Mouse (Mus musculus) ovary, postnatal 36 days (tissue): ENCODE measurements around the gene Mast3.
"Not testable (repeated sequence)": the region's sequence is repeated elsewhere in the genome, so short reads cannot be mapped to it uniquely, and the experiment has no call there.

Source experiments
- DNase-seq: peaks from one replicate; pipeline ENCODE4 v3.0.0; 2022; ENCODE audit warnings: low spot score, mixed read lengths

Mast3 gene

DNA sequence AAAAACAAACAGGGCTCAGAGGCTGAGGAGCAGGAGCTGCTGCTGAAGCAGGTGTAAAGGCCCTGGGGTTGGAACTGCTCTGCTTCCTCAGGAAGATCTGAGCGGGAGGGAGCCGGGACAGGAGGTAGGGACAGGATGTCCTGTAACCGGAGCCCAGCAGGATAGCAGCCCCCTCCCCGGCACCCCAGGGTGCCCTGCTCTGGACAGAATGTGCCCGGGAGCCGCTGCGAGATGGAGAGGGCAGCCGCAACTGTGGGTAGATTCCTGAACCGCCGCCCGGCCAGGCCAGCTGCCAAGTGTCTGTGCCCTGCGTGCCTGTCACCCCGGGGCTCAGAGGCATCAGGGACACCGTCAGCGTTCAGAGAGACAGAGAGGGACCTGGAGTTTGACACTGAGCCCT, 28.7 kb upstream of the Mast3 start:
- peak; percentile 50 for DNase-seq

DNA sequence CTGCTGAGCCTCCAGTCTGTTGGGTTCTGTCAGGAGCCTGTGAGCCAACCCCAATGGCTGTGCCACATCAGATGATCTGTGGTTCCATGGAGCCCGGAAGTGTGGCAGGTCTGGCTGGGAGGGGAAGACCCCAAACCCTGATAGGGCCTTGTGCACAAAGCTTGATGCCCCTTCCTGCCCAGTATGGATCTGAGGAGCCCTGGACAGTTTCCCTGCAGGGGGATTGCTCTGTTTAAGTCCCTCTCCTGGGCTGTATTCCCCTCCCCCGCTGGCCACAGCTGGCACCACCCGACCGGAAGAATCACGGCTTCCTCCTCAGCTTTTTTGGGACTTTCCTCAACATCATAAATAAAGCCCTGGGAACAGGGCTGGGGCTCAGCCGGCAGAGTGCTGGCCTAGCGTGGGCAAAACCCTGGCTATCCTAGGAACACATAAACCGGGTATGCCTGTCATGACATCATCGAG, 28.2 kb upstream of the Mast3 start:
- no peak for DNase-seq

DNA sequence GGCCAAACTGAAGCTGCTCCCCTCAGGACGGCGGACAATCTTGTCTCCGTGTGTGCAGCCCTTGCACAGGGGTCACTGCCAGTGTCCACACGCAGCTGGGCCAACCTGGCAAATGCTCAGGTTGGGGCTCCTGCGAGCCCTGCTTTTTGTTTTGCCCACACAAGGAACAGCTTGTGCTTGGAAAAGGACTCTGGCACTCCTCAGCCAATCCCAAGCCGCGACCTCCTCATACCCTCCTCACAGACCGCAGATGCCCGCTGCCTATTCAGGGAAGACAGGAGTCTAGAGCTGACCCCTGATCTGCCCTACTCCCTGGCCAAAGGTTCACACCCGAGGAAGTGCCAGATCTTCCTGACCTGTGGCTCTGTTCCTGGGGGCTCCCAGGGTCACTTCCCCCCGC, 27.5 kb upstream of the Mast3 start:
- no peak for DNase-seq

DNA sequence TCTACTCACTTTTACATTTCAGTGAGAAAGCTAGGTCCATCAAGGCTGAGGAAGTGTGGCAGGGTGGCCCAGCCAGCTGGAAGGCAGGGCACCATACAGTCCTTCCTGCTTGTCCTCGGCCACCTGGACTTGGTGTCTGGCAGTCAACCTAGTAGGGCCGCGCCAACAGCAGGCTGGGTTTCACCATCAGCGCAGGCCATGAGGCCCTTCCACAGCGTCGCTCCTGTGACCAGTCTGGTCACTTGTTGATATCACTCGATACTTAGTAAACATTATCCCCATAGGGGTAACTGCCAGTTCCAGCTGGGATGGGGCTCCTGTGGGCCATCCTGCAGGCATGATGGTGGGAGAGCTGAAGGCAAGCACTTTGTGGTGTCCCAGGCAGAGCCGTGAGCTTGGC, 26.7 kb upstream of the Mast3 start:
- DNase-seq = no peak

DNA sequence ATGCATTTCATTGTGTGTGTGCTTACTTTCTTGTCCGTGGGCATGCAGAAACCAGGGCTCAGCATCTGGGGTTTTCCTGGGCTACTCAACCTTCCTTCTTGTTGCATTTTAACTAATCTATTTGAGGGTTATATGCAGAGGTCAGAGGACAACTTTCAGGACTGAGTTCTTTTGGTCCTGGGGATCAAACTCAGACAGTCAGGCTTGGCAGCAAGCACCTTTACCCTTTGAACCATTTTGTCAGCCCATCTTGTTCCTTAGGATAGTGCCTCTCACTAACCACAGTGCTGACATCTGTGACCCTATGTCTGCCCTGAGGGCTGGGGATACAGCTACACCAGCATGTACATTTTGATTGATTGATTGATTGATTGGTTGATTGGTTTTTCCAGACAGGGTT, 22.9 kb upstream of the Mast3 start:
- DNase-seq = no peak

DNA sequence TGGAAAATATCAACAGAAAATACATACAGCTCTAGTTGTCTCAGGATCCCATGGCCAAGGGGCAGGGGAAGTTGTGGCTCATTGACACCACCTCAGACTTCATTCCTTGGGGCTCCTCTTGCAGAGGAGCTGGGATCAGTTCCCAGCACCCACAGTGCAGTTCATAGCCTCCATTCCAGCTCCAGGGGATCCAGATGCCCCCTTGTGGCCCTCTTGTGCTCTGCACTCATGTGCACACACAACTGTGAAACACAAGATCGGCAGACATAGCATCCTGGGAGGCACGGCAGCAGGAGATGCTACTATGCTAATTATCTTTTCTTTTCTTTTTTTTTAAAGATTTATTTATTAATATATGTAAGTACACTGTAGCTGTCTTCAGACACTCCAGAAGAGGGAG, 22.2 kb upstream of the Mast3 start:
- DNase-seq = no peak

DNA sequence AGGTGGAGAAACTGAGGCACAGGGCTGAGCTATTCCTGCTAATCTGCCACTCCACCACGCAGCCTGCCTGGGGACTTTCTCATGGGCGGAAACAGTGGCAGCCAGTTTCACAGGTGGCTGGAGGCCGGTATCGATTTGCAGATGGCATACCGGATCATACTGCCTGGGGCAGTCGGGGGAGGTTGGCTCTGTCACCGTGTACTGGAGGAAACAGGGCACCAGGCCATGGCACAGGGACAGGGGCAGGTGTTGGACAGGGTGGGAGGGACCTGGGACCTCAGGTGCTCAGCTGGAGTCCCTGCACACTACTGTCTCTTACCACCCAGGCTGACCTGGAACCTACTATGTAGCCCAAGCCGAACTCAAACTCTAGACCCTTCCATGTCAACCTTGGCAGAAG, 21.0 kb upstream of the Mast3 start:
- DNase-seq = no peak

DNA sequence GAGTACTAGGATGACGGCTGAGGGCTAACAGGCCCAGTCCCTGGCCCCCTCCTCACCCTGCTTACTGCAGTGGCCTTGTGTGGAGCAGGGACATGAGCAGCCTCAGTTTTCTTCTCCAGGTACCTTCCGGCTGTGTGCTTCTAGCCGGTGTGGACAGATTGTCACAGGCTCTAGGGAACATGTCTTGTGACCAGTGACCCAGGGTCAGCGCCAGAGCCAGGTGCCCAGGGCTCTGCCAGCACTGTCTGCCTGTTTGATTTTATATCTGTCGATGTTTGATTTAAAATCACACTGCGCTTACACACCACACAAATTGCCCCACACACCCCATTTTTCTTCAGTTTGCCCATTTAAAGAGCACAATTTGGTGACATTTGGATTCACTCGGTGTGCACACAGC, 18.9 kb upstream of the Mast3 start:
- no peak for DNase-seq

DNA sequence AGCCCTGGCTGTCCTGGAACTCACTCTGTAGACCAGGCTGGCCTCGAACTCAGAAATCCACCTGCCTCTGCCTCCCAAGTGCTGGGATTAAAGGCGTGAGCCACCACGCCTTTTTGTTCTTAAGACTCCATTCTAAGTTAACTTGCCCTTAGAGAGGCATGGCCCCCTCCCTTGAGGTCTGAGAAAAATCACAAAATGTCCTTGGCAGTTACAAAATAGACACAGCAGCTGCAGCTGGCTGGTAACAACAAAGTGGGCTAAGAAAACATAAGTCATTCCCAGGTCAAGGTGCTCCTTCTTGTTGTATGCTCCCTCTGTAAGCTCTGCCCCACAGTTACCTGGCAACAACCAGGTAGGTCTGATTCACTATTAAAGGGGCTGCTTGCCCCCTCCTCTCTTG, 17.7 kb upstream of the Mast3 start:
- not testable (repeated sequence) for DNase-seq

DNA sequence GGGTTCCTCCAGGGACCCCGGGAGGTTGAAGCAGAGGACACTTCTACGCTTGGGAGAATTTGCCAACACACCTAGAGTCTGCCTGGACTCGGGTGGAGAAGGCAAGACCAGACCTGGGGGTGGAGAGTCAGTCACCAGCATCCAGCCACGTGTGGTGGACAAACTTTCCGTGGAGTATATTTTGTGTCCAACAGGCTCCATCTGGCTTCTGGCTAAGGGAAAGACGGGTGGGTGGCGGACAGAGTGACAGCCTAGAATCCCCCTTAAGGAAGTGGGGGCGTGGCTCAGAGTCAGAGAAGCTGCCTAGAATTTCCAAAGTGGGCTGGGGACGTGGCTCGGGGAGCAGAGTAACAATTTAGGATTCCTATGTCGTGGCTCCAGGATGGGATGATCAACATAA, 17.1 kb upstream of the Mast3 start:
- no peak for DNase-seq

DNA sequence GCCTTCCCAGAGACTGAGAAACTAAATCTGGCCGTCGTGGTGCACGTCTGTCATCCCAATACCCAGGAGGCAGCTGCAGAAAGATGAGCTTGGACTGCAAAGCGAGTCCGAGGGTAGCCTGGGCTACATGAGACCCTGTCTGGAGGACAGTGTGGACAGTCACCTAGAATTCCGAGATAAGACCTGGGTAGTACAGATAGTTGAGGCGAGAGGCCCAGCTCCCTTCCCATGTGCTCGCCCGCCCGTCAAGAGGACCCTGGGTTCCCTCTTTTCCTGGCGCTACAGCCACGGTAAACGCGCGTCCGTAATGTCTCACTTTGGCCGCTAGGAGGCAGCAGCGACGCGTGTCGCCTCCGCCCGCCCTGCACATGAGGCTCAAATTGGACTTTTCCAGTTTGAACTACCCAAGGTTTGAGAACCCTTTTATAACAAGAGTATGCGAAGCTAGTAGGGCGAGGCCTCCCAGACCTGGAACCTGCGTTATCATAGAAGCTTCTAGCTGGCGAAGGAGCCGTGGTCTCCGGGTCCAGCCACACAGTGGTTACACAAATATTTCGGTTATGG, 16.6 kb upstream of the Mast3 start:
- peak; percentile 70 for DNase-seq

DNA sequence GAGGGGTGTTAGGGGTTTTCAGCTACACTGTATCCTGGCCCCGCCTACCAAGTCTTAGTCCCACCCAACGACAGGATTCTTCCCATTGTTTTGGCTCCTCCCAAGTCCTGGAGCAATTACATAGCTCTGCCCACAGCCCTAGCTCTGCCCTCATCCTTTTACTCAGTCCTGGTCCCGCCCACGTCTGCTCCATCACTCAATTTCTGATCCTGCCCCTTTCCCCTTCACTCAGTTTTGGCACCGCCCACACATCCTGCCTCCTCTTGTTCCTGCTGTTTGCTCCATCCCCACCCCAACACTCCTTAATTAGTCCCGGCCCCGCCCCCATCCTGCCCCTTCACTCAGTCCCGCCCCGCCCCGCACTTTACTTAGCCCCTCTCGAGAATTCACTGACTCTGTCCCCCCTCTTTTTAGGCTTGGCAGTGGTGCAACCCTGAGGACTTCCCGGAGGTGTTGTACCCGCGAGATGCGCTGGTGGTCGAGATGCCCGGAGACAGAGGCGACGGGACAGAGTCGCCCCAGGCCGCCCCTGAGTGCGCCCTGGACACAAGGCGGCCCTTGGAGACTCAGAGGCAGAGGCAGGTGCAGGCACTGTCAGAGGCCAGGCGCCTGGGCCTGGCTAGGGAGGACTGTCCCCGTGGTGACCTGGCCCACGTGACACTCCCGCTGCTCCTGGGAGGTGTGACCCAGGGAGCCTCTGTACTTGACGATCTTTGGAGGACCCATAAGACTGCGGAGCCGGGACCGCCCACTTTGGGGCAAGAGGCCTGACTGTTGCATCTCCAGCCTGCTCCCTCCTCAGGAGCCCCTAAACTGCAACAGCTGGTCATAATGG, 15.5 kb upstream of the Mast3 start:
- DNase-seq = peak; percentile 34

DNA sequence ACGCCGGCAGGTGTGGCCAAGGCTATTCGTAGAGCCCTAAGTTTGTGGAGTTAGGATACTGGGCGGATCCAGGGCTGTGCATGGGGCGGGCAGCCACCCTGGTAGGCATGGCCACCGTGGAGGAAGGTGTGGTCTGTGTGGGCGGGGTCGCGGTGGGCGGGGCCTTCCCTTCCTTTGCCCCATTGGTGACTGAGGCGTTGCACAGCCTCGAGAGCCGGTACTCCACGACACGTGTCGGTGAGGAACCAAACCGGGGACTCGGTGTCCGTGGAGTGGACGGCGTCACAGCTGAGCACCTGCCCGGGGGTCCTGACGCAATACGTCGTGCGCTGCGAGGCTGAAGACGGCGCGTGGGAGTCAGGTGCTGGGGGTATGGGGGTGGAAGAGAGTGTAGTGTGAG, 11.8 kb upstream of the Mast3 start:
- no peak for DNase-seq

DNA sequence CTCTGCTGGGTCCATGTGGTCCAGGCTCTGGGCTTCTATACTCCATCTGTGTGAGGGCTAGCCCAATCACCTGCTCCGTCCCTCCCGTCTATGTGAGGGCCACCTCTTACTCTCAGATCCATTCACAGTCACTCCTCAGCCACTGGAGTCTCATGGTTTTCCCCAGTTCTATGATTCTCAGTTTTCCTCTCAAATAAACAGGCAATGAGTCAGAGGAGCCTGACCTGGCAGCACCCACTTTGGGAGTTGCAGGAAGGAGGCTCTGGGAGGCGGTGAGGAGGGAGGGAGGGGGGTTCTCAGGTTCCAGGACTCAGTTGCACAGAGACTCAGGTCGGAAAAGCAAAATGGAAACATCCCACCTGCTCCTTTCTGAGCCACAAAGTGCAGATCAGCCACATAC, 8.0 kb upstream of the Mast3 start:
- DNase-seq = no peak

DNA sequence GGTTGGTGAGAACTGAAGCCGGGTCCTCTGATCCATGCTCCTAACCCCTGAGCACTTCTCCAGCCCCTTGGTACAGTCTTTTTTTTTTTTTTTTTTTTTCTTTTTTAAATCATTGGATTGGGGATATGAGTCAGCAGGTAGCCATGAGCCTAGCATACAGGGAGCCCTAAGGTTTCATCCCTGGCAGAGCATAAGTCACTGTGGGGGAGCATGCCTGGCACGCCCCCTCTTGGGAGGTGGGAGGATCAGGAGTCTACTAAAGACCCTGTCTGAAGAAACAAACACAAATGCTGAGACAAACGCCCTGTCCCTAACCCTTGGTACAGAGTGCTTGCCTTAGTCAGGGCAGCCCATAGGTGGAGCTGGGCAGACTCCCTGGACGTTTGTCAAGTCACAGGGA, 7.2 kb upstream of the Mast3 start:
- no peak for DNase-seq

DNA sequence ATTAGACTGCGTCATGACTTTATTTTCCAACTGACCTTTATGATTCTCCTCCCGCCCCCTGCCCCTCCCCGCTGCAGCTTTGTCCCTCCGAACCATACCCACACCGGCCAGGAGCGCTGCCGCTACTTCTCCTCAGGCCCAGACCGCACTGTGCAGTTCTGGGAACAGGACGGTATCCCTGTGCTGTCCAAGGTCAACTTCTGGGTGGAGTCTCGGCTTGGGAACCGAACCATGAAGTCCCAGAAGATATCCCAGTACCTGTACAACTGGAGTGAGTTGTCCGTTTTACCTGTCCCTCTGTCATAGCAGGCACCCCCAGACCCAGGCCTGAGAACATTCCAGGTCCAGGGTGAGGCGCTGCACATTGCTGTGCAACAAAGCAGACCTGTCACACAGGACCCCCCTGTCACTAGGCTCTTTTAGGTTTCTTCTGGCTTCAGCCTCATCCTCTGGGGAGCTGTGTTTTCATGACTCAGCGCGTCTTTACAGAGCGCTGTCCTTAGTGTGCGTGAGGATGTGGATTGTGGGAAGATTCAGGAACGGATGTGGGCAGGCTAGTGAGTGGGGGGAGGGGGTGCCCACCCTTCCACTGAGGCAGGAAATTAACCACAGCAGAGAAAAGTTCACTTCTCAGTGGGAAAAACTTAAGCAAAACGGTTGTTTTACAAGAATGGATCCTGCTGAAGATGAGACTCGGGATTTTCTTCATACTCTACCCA, 6.3 kb upstream of the Mast3 start:
- DNase-seq = no peak

DNA sequence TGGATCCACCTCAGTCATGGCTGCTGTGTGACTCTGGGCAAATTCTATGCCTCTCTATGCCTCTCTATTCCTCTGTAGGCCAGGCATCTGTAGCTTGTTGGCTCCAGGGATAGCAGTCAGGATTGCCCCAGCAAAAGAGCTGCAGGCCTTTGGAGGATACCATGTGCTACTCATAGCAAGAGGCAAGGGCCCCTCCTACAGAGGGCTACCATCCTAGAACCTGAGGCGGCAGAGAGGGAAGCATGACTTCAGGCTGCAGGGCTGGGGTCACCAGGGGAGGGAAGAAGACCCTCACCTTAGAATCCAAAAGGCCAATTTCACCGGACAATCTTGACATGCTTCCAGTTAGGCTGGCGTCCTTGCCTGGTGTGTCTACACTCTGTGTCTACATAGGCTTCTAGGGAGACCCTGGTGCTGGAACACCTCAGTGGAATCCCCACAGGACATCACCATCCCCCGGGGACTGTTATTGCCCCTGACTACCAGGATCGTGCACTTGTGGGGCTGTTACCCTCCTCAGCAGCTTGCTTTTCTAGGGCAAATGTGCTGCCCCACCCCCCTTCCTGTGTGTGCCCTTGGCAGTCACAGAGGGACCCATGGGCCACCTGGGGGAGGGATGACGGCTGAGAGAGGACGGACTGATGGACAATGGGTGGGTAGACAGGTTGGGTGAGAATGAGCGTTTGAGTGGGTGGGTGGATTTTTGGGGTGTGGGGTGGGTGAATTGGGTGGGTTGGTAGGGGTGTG, 4.3 kb upstream of the Mast3 start:
- no peak for DNase-seq

DNA sequence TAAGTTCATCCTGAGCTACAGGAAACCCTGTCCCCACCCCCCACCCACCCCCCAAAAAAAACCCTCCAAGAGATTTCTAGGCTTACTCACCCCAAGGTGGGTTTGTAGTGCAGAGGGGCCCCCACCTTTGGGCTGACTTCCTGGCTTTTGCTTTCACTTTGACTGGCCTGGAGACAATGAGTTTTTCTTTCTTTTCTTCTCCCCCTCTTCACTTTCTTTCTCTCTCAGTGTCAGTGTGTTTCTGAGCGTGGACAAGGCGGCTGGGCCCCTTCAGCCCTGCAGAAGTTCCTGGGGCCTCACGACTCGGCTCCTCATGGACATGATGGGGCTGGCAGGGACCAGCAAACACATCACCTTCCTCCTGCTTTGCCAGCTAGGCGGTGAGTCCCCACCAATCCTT, 3.4 kb upstream of the Mast3 start, which contains the start of gene Il12rb1:
Gene Il12rb1, plus strand, starts transcription at position 211 of the 400 bp plus-strand sequence.
- DNase-seq = no peak

DNA sequence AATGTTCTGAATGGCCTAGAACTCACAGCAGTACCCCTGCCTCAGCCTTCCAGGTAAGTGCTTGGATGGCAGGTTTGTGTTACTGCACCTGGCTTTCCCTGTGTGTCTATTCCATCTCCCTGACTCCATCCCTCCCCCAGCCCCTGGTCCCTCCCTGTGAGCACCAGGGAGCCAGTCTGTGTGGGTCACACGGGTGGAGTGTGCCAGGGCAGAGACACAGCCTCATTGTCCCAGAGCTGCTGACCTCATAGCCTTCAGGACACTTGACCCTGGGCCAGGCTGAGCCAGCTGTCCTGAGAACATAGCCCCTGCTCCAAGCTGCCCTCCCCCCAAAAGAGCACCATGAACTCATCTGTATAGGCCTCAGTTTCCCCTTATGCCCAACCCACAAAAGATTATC, 2.5 kb upstream of the Mast3 start:
- no peak for DNase-seq

DNA sequence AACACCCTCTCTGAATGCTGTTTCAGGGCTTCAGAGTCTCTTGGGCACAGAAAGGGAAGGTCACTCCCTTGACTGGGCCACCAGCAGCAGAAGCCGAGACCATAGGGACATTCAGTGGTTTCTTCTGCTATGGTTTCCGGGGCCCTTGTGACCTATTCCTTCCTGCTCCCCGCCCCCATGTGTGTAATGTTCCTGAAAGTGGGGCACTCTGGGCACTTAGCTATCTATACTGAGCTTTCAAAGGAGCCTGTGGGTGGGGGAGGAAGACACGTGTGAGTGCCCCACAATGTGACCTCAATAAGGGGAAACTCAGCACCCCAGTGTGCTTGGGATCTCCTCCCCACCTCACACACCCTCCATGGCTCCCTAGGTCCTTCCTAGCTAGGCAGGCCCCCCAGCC, 1.7 kb upstream of the Mast3 start:
- no peak for DNase-seq

DNA sequence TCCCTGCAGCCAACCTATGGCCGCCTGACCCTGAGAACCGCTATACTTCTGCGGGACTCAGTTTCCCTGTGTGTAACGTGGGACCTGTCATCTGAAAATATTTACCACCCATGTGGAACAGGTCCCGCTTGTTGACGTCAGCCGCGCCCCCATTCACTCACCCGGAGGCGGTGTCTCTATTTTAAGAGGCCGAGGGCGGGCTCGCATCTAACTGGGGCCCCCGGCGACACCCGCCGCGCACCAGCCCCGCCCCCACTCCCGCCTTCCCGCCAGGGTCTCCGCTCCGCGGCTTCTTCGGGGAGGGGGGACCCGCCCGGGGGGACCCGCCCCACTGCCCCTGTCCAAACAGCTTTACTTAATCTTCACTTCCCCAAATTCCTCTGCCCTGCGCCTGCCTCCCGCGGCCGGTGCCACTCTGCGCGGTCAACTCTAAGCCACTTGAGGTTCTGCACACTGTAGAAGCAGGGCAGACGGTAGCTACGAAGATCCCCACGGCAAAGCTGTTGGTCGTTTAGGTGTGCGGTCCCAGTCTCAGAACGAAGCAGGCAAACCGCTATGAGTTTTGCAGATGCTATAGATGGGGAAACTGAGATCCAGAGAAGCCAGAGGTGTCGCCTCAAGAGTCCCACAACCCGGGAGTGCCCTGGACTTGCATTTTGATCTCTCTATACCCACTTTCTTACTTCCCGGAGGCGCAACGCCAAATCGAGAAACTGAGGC, 933 bp downstream of the Mast3 start:
- peak; percentile 46 for DNase-seq
